Mouse (Mus musculus) right cerebral cortex, postnatal 36 days (tissue): ENCODE results near the gene Erc1.
"Not testable (repeated sequence)": the region's sequence is repeated elsewhere in the genome, so short reads cannot be mapped to it uniquely, and the experiment has no call there.

Source experiments
- DNase-seq, 2 experiments: peaks; one replicate each; pipeline ENCODE4 v3.0.0; 2022; ENCODE audit warnings: low spot score in 2 of 2, mixed read lengths in 1 of 2

Gene Erc1

GRCm38 (mm10) chr6:119848034-119848695 lies at the start of gene Erc1:
TSS of gene Erc1 (minus strand) at chr6:119848167.
- DNase-seq: peak; percentile 88

GRCm38 (mm10) chr6:119892711-119893110 lies 44.7 kb upstream of the Erc1 start:
- DNase-seq: no peak

- DNase-seq: no peak
Observed at GRCm38 (mm10) chr6:119883151-119883550, 35.2 kb upstream of the Erc1 start.

GRCm38 (mm10) chr6:119864341-119865034 lies 16.5 kb upstream of the Erc1 start:
- peak; percentile 70 to 73 for DNase-seq

GRCm38 (mm10) chr6:119861519-119861918 lies 13.6 kb upstream of the Erc1 start:
- DNase-seq: no peak

- DNase-seq: no peak
Observed at GRCm38 (mm10) chr6:119860236-119860635, 12.3 kb upstream of the Erc1 start.

- no peak for DNase-seq
Observed at GRCm38 (mm10) chr6:119855471-119855870, 7.5 kb upstream of the Erc1 start.

GRCm38 (mm10) chr6:119854156-119854555 lies 6.2 kb upstream of the Erc1 start:
- no peak for DNase-seq

GRCm38 (mm10) chr6:119849858-119850257 lies 1.9 kb upstream of the Erc1 start:
- no peak for DNase-seq

GRCm38 (mm10) chr6:119849348-119849709 lies 1.4 kb upstream of the Erc1 start:
- DNase-seq: no peak

GRCm38 (mm10) chr6:119848696-119849347 lies 855 bp upstream of the Erc1 start:
- no peak for DNase-seq

GRCm38 (mm10) chr6:119847518-119848033 lies 391 bp downstream of the Erc1 start:
- DNase-seq: peak in 1 of 2 experiments; percentile 7

- DNase-seq: no peak
Observed at GRCm38 (mm10) chr6:119846751-119847517, 1.0 kb downstream of the Erc1 start.

- no peak for DNase-seq
Observed at GRCm38 (mm10) chr6:119829951-119830350, 18.0 kb downstream of the Erc1 start.

- no peak for DNase-seq
Observed at GRCm38 (mm10) chr6:119828165-119828564, 19.8 kb downstream of the Erc1 start.

- DNase-seq: no peak
Observed at GRCm38 (mm10) chr6:119826701-119827100, 21.3 kb downstream of the Erc1 start.

- DNase-seq: no peak
Observed at GRCm38 (mm10) chr6:119822216-119822615, 25.8 kb downstream of the Erc1 start.

GRCm38 (mm10) chr6:119821158-119821557 lies 26.8 kb downstream of the Erc1 start:
- no peak for DNase-seq

- no peak for DNase-seq
Observed at GRCm38 (mm10) chr6:119818541-119818940, 29.4 kb downstream of the Erc1 start.

- no peak for DNase-seq
Observed at GRCm38 (mm10) chr6:119815426-119815825, 32.5 kb downstream of the Erc1 start.

- not testable (repeated sequence) for DNase-seq
Observed at GRCm38 (mm10) chr6:119813055-119813454, 34.9 kb downstream of the Erc1 start.
